Mouse (Mus musculus) right cerebral cortex, postnatal 36 days (tissue): Measurements from ENCODE around the gene Psap.
A peak's percentile ranks its signal among the peaks of the same experiment; 100 is the strongest.

ENCODE experiments used
- DNase-seq, 2 experiments: peaks; one replicate each; pipeline ENCODE4 v3.0.0; 2022; ENCODE audit warnings: low spot score in 2 of 2, mixed read lengths in 1 of 2

The Psap gene

DNA sequence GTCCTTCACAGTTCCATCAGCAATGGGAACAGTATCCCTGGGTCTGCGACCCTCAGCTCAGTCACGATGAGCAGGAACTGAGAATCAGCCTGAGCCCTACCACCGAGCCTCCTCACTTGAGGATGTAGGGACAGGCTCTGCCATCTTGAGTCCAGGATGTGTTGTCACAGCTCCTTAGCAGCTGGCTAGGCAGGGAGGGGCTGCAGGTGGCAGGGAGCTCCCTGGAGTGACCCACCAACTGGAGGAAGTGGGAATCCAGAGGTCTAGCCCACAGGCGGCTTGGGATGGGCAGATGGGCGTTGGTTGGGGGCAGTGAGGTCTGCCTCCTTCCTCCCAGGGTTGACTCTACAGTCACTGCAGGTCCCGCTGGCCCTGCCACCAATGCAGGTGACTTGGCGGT lies 14.1 kb upstream of the Psap start:
- no peak for DNase-seq

DNA sequence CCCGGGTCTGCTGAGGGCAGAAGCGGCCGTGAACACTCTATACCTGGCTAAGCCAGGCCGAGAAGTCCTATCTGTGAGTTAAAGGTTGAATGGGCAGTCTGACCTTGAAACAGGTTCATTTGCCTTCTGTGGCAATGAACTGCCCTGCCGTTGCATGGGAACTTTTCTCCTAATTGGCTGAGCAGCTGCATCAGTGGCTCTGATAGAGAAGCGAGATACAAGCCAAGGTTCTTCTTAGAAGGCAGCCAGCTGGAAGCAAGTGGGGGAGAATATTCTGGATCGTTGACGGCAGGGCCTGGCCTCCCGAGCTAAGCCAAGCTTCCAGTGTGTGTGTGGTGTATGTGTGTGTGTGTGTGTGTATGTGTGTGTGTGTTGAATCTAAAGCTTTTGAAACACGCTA lies 12.2 kb upstream of the Psap start:
- no peak for DNase-seq

DNA sequence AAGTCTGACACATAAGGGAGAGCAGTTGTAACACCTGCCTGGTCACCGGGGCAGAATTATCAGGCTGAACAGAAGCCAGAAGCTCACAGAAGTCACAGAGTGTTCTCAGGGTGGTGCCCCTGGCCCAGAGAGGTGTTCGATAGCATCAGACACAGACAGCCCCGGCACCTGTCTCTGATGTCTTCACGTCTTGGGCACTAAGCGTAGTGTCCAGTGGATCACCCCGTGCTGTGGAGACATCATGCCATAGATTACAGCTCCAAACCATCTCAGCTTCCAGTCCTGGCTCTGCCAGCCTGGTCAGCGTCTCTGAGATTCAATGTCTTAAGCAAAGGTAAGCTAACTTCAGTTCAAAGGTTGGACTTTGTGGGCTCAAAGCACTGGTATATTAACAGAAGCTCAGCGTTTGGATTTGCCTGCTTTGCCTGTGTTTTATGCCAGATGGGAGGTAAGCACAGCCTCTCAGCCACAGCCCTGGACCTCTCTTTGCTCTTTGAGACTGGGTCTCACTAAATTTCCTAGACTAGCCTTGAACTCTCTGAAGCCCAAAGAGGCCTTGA lies 10.5 kb upstream of the Psap start:
- DNase-seq, result no peak

DNA sequence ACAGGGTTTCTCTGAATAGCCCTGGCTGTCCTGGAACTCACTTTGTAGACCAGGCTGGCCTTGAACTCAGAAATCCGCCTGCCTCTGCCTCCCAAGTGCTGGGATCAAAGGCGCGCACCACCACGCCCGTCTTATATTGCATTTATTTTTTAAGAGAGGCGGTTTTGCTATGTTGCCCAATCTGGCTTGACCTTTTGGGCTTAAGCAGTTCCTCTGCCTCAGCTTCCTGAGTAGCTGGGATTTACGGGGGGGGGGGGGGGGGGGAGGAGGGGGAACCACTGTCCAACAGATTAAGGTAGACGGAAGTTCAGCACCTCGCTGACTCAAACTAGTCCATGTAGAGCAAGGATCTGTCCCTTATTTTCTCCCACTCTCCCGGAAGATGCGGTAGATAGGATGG lies 8.7 kb upstream of the Psap start:
- no peak for DNase-seq

DNA sequence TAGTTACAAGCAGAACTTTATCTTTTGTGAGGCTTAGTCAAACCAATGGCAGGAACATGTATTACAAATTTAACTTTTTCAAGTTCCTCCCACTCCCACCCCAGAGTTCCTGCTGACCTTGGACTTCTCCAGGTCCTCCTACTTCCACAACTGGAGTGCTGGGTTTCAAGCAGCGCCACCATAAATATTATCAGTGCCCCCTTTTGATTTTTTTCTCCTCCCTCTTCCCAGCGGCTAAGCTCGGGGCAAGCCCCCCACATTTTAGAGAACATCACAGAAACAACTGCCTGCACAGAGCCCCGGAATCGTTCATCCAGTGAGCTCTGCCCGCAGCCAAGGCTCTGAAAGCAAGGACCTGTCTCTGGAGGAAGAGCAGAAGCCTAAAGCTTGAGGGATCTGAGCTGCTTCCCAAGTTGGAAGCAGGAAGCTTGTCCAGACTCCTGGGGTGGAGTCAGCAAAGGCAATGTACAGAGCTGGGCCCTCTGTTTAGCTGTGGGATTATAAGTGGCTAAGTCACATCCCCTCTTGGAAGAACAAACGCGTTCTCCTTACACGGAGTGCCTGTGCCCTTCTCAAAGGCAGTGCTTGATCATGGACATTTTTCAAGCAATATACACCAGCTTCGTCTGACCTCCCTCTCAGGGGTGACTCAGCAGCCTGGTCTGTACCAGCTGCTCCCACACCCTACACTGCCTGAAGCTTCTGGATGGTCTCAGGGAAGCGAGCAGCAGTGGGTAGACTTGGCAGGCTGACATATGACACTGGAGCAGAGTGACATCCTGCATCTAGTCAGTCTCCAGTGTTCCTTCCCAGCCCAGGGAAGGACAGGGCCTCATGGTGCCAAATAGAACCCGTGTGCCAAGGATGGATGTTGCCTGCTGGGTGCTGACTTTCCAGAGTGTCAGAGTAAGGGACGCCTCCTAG lies 8.0 kb upstream of the Psap start:
- no peak for DNase-seq

DNA sequence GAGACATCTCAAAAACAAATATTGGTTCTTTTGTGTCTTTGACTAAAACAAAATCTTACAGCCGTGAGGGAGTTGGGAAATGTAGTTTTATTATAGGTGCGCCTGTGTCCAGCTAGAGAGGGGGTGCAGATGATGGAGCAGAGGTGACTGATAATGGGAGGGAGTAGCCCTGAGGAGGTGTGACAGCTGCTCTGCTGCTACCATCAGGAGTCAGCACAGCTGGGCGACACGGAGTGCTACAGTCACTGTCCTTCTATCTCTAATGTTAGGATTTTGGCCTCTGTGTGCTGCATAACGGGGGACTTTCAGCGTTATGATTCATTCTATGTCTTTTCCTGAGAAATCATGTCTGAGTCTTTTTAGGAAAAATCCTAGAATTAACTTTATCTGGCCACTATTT lies 6.4 kb upstream of the Psap start:
- DNase-seq, result no peak

DNA sequence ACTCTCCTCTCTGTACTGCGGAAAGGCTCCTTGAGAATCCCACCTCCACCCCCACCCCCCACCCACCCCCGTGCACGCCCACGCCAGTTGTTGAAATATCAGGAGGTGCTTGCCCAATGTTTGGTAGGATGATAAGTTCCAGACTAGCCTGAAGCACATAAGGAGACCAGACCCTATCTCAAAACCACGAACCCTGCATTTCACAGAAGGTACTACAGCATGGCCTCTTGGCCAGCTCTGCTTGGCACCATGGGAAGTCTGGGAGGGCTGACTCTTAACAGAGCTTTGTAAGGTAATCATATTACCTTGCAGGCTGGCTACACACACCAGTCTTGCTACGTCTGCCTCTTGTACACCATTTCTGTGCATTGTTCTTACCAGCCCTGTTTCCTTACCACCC lies 5.2 kb upstream of the Psap start:
- DNase-seq, result no peak

DNA sequence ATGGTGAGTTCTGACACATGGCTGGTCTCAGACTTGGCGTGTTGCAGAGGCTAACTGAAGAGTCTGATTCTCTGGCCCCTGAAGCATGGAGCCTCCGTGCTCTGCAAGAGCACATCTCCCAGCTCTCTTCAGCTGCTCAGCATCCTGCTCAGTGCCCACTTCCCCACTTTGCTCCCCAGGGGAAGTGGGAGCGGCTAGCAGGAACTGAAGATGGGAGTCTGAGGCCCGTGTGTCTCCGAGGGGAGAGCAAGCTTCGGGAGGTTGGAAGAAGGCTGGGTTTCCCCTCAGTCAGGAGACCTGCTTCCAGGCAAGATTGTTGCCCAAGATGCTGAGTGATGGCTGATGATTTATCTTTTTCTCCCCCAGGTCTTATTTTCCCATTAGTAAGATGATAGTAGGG lies 4.0 kb upstream of the Psap start:
- DNase-seq, result no peak

DNA sequence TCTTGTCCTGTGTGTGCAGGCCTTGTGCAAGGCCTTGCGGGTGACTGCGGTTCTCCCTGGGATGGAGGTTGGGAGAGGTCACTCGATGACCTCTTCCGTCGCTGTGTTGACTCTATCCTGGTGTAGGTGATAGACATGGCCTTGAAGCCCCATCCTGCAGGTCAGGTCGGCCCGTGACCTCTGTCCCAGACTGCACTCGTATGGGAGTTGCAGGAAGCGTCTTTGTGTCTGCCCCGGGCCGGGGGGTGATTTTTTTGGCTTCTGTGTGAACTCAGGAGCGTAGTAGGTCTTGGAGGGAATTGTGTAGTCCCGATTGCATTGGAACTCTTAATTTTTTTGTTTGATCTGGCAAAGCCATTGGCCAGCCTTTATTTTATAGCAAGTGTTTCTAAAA lies 576 bp downstream of the Psap start:
- DNase-seq, result no peak

DNA sequence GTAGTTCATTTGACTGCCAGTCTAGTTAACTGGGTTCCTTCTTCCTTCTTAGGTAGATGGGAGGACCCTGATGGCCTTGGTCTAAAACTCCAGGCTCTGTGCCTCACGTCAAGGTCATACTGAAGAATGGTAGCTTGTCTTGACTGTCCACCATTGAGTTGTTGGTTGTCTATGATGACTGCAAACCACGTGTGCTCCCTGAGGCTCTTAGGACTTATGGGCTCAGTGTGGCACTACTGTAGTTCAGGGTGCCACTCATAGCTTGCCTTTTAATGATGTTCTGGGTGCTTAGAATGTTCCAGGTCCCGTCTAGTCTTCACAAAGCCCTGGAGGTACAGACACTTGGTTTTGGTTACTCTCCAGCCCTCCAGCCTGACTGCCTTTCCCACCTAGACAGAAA lies 1.4 kb downstream of the Psap start:
- no peak for DNase-seq

DNA sequence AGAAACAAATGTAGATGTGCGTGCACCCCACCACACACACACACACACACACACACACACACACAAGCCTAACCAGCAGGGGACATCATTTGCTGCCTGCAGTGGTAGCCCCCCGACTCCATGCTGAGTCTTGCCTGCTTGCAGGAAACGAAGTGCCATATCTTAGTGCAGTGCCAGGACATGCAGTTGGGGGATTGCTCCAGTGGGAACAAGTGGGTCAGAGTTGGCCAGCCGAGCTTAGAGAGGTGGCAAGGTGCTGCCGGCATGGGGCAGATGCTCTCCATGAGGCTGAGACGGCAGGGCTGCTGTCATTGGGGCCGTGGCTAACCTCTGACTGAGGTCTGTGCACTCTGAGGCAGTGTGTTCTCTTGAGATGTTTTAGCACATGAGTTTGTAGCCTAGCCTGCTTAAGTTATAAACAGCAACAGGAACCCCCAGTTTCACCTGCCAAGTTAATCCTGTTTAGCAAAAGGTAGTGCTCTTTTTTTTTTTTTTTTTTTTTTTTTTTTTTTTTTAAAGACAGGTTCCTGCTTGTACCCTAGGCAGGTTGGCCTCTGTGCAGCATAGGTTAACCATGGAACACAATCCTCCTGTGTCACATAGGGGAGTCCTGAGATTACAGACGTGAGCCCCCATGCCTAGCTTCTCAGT lies 2.0 kb downstream of the Psap start:
- no peak for DNase-seq

DNA sequence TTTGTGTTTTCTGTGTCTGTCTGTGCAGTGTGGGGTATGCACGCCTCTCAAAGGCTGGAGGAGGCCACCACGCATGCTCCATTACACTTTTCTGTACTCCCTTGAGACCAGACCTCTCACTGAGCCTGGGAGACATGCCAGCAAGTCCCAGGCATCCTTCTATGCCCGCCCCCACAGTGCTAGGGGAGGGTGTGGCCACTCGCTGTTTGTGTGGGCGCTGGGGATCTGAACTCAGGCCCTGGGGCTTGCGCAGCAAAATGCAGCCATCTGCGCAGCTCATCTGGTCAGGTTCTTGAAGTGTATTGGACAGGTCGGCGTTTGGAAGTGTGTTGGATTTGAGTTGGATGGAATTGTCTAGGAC lies 2.5 kb downstream of the Psap start:
- peak; percentile 70 to 82 for DNase-seq

DNA sequence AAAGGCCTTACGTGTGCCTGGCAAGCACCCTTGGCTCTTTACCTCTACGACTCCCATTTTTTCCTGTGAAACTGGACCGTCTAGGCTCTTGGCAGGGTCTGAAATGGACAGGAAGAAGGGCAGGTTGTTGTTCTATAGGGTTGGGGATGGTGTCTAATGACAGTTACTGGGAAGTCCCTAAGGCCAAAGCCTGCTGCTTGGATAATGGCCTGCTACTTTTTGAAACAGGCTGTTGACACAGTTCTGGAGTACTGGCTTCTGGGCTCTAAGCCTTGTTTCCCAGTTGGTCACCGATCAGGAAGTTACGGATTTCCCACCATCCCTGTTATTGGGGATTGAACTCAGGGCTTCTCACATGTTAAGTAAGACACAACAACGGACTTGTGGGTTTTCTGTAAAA lies 2.9 kb downstream of the Psap start:
- no peak for DNase-seq

DNA sequence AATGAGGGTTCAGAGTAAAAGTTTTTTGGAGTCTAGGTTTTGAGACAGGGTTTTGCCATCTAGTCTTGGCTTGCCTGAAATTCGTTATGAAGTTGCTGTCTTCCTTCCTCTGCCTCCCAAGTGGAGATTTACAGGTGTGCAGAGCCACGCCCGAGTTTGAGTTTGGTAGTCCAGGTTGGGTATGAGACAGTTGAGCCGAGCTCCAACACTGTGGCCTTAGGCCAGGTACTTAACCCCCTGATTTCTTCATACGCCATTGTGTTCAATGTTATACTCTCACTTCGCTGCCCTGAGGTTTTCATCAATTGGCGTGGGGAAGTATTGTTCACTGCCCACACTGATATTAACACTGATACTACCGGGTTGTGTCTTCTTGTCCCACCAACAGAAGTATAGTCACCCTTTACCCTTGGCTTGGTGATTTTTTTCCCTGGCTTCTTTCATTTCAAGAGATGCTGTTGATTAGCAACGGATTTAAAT lies 4.2 kb downstream of the Psap start:
- no peak for DNase-seq

DNA sequence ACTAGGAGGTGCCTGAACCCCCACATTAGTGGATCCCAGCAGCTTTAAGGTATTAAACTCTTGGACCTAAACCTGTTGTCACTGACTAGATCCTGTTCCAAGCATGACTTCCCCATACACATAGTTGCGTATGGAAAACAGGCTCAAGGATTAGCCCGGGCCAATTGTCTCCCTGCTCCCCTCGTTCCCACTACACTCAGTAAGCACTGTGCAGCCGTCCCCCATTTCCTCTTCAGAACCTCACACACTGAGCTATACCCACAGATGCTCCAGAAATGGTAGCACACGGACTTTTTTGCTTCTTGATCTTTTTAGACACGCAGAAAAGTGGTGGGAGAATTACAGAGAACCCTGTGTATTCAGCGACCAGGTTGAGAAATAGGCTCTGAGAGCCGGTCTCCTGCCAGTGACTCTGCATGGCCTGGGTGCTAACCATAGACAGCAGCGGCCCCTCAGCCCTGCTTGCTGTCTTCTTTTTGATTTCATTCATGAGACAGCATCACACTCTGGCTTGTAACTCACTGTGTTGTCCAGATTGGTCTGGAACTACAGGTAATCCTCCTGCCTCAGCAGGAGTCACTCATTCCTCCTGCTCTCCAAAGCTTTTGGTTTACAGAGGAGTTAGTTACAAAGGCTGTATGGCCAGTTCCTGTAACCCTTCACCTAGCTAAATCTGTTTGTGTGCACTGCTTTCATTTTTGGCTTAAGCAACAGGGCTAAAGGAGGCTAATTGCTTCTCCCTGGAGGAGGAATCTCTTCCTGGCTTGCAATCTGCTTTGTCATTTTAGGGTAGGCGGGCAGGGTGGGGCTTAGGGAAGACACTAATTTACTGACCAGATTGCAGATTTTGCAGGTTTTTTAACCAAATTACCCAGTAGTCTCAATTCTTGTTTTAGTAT lies 4.9 kb downstream of the Psap start:
- no peak for DNase-seq

DNA sequence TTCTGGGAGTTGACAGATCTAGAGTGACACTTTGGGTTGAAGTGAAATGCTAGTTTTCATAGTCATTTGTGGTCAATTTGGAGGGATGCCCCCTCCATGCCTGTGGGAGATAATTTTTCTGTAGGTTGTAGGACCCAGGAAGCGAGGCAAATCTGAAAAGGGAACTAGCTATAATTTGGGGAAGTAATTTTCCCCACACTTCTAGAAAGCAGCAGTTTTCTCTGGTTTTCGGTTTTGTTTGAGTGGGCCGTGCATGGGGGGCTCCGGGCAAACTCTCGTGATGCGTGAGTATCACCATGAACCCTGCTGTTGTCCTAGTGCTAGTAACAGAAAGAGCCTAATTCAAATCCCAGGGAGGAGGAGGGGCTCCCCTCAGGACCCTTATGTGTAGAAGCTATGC lies 6.8 kb downstream of the Psap start:
- DNase-seq, result no peak

DNA sequence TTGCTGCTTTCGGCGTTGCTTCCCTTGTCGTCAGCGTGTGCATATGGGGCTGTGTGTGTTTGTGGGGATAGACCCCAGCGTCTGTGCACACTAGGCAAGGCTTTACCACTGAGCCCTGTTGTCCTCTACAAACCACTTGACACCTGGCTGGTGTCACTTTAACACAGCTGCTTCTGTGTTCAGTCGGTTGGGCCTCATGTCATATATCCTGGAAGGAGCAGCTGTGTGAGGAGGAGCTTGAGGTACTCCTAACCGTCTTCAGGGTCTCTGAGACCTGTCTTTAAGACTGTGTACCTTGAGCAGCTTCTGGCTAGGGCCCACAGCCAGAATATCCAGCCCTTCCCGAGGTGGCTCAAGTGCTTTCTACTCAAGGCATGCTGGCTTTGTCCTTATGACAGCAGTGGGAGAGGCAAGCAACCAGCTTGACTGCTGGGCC lies 7.3 kb downstream of the Psap start:
- DNase-seq, result no peak

DNA sequence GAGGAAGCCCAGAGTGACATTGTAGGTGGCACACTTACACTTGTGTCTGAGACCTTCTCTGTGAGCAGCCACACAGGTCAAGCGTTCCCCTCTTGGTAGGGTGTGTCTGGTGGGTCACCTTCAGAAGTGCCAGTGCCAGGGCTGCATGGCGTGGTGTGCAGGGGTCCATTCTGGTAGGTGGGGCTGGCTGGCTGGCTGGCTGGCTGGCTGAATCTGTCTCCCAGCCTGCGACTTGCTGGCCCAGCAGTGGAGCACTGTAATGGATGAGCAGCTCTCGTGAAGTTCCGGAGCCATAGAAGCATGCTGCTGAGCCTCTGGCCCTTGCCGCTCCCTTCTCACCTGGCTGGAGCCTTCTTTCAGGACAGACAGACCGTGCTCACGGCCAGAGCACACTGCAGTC lies 7.8 kb downstream of the Psap start:
- no peak for DNase-seq

DNA sequence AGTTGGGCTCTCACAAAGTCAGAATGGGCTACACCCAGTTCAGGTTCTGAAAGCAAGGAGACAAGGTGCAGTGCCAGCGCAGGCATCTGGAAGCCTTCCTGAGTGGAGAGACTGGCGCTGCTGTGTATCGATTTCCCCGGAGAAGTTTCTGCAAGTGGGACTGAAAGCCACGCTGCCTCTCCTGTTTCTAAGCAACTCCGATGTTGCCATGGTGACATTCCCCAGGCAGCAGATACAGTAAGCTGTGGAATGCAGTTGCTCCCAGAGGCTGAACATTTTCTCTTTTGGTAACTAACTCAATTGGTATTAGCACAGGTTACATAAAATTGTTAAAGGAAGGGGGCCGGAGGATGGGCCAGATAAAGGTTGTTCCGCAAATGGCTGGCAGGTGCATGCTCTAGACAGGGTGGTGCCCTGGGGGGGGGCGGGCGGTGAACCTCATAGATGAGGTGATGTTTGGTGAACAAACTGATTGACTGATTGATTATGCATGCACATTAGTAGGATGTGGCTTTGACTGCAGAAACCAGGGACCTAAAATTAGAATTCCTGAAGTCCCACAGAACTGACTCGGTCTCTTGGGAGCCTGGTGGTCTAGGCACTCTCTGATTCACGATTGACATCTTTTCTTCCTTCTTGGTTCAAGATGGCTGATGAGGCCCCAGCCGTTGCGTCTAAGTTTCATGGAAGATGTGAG lies 8.4 kb downstream of the Psap start:
- DNase-seq, result peak; percentile 80 to 85

DNA sequence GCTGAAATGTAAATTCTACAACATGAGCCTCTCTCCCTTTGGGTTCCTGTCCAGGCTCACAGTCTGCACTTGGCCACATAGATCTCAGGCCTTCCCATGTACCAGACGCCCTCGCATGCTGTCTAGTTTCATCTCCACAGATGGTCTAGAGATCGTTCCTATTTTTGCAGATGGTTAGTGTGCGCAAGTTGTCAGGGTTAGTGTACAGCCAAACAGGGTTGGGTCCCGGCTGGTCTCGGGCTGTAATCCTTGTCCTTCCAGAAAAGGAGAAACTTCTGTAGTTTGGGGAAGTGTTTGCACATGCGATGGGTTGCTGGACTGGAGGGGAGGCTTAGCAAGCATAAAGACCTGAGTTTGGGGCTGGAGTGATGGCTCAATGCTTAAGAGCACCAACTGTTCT lies 9.1 kb downstream of the Psap start:
- no peak for DNase-seq

DNA sequence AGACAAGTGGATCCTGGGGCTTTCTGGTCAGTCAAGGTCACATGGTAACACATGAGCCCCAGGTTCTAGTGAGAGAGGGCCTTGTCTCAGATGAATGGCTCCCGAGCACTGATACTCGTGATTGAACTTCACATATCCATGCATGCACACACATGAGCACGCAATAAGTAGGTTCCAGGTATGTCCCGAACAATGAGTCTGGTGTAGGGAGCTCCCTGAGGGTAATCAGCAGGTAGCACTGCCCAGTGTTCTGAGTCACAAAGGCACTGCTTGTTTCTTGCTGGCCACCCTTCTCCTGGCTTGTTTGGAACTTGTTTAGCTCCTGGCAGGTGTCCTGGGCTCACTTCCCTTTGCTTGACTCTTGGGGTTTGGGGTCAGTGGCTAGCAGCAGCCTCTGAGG lies 9.7 kb downstream of the Psap start:
- DNase-seq, result no peak
